Mouse (Mus musculus) urinary bladder, postnatal 14 days (tissue): ENCODE data around the gene Fbxw28.
"Not testable (repeated sequence)": the region's sequence is repeated elsewhere in the genome, so short reads cannot be mapped to it uniquely, and the experiment has no call there.

Experiments used
- DNase-seq: peaks from one replicate; pipeline ENCODE4 v3.0.0; 2021; ENCODE audit warnings: low spot score

The Fbxw28 gene

DNA sequence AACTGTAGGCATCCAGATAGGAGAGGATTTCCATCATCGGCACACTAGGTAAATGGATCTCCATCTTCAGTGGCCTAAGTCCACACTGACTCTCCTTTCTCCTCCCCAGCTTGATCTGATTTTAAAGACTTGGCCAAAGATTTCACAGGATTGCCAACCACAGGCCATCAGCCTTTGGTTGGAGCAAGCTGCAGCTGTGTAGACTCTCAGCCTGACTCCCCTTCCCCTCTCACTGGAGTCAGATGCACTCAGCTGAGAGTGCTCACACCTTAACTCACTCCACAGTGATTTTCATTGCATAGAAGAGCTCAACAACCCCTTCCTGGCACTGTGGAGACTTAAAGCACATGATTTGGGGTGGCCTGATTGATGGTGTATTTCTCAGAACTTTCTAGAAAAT lies at the start of gene Fbxw28:
Gene Fbxw28 (minus strand): TSS at position 101 of the 400 bp plus-strand sequence.
- not testable (repeated sequence) for DNase-seq

GRCm38 (mm10) chr9:109287576-109287975 lies 51.9 kb downstream of the Fbxw28 start, which contains the start of gene Fbxw14:
Gene Fbxw14 (minus strand): TSS chr9:109287676.
- DNase-seq: not testable (repeated sequence)
